Mouse (Mus musculus) megakaryocyte, embryonic 14.5 days (primary cell): Measurements from ENCODE around the gene Atf7.

Experiments
- FLI1 ChIP-seq: IDR thresholded peaks from 2 replicates; pipeline ENCODE4 v1.6.1; 2012; ENCODE audit warnings: low read length, inconsistent platforms, mixed read lengths
- GATA1 ChIP-seq: IDR thresholded peaks from 3 replicates; pipeline ENCODE4 v1.6.1; 2012; ENCODE audit warnings: mixed read lengths, low read length, inconsistent platforms, borderline replicate concordance

GRCm38 (mm10) chr15:102524892-102525485 is 100.3 kb downstream of the Atf7 start, which contains the start of gene Npff:
- TF ChIP-seq FLI1 (no peak), GATA1 (no peak)
